Mouse (Mus musculus): ENCODE results near the gene Gcsam. TPM values are rescaled to one million over a fixed set of nuclear protein-coding genes. Genes with fewer than 3 reads are reported as not detected.

Gcsam gene
- polyA plus RNA-seq (2014; fragmentation: Nextera tagmentation; extraction: Ambion mirVana): 0.16 and 0.28 TPM in 2 replicates

DNA sequence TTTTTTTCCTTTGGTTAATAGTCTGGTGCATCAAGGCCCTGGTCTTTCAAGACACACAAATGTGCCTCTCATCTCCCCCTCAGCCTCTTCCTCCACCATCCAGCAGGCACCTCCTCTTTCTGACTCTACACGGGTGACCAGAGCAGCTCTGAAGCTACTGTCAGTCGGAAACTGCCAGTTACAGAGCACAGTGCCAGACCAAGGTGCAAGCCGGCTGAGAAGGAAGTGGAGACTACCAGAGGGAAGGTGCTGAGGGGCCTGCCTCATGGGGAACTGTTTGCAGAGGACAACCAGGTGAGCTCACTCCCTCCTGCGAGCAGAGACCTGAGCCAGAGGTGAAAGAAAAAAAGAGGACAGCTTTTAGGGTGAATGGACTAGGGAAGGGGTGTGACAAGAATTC, at the start of gene Gcsam:
Gene Gcsam (plus strand): TSS at position 114 of the 400 bp plus-strand sequence.
- no peaks in the 10 kb centered on the region for H3K27me3 ChIP-seq (ENCODE audit: control insufficient read depth, insufficient read depth, low read length)
- no peaks in the 10 kb centered on the region for H3K36me3 ChIP-seq (ENCODE audit: control insufficient read depth, insufficient read depth, low read length)
- H3K4me3 ChIP-seq (ENCODE audit: low read depth, low read length): no peak within 1 kb of the TSS
- WGBS (ENCODE audit: insufficient replicate concordance): 62% methylated on average over 4 of the region's 4 CpGs
- H3K4me2 ChIP-seq: no peak within 1 kb of the TSS
- no peak for ATAC-seq (replicated peaks; ENCODE audit: insufficient number of reproducible peaks, low FRiP score, low TSS enrichment)
- no peak within 1 kb of the TSS for H3K9ac ChIP-seq (ENCODE audit: low read depth, low read length)
- no peaks in the 10 kb centered on the region; the same call in 1 of the 2 replicates for H3K9me3 ChIP-seq (replicated peaks; ENCODE audit: control insufficient read depth, low read length)
- H3K27ac ChIP-seq (ENCODE audit: low read depth, low read length): no peak within 1 kb of the TSS
- no peaks in the 10 kb centered on the region for H3K4me1 ChIP-seq (ENCODE audit: control insufficient read depth, insufficient read depth, low read length)

GRCm38 (mm10) chr16:45561747-45562146, 48.4 kb upstream of the Gcsam start:
- no peaks in the 10 kb centered on the region for H3K4me1 ChIP-seq (ENCODE audit: control insufficient read depth, insufficient read depth, low read length)
- H3K9me3 ChIP-seq (replicated peaks; ENCODE audit: control insufficient read depth, low read length): no peaks in the 10 kb centered on the region
- ATAC-seq (replicated peaks; ENCODE audit: insufficient number of reproducible peaks, low FRiP score, low TSS enrichment): no peak
- H3K4me3 ChIP-seq (ENCODE audit: low read depth, low read length): no peak overlapping the region
- no peaks in the 10 kb centered on the region for H3K27me3 ChIP-seq (ENCODE audit: control insufficient read depth, insufficient read depth, low read length)
- H3K9ac ChIP-seq (ENCODE audit: low read depth, low read length): no peak overlapping the region
- 55% methylated on average over 3 of the region's 3 CpGs for WGBS (ENCODE audit: insufficient replicate concordance)
- no peaks in the 10 kb centered on the region for H3K36me3 ChIP-seq (ENCODE audit: control insufficient read depth, insufficient read depth, low read length)
- H3K27ac ChIP-seq (ENCODE audit: low read depth, low read length): no peak overlapping the region
- no peak overlapping the region for H3K4me2 ChIP-seq

DNA sequence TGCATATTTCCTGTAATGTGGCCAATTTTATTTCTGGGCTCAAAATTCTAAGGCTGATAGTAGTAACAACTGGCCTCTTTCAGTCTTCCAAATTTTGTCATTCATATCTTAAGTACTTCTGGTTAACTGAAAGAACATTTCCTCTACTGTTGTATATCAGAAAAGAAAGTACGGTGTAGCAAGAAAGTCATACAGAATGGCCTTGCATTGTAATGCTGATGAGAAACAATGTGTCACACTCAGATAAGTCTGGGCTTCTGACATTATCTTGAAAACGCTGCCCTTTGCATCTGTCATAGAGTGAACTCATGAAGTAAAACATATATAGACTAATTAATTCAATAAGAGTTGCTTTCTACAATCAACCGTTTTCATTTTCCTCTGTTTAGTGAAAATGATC, 37.9 kb upstream of the Gcsam start:
- Histone ChIP-seq H3K9ac (ENCODE audit: low read depth, low read length) (no peak overlapping the region), H3K4me1 (ENCODE audit: control insufficient read depth, insufficient read depth, low read length) (no peaks in the 10 kb centered on the region), H3K4me3 (ENCODE audit: low read depth, low read length) (no peak overlapping the region), H3K27me3 (ENCODE audit: control insufficient read depth, insufficient read depth, low read length) (no peaks in the 10 kb centered on the region), H3K36me3 (ENCODE audit: control insufficient read depth, insufficient read depth, low read length) (no peaks in the 10 kb centered on the region), H3K27ac (ENCODE audit: low read depth, low read length) (no peak overlapping the region), H3K4me2 (no peak overlapping the region), H3K9me3 (replicated peaks; ENCODE audit: control insufficient read depth, low read length) (no peaks in the 10 kb centered on the region)
- WGBS (ENCODE audit: insufficient replicate concordance): 51% methylated on average over 3 of the region's 3 CpGs
- ATAC-seq (replicated peaks; ENCODE audit: insufficient number of reproducible peaks, low FRiP score, low TSS enrichment): no peak

DNA sequence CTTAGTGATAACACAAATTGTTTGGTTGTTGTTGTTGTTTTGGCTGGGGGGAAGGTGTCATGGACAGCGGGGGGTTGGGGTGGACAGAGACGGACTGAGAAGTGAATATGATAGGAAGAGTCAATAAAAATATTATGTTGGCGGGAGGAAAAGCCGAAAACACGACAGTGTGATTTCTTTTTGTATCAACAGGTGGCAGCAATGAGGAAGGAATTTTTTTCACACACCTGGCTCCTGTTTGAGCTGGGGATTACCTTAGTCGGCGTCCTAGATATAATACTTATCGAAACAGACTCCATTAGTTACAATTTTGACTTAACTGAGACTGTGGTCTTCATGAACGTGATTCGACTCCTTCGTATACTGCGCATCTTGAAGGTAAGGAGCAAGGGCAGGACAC, 30.3 kb upstream of the Gcsam start:
- Histone ChIP-seq H3K27ac (ENCODE audit: low read depth, low read length) (no peak overlapping the region), H3K27me3 (ENCODE audit: control insufficient read depth, insufficient read depth, low read length) (no peaks in the 10 kb centered on the region), H3K36me3 (ENCODE audit: control insufficient read depth, insufficient read depth, low read length) (no peaks in the 10 kb centered on the region), H3K9me3 (replicated peaks; ENCODE audit: control insufficient read depth, low read length) (no peaks in the 10 kb centered on the region), H3K9ac (ENCODE audit: low read depth, low read length) (no peak overlapping the region), H3K4me2 (no peak overlapping the region), H3K4me3 (ENCODE audit: low read depth, low read length) (no peak overlapping the region), H3K4me1 (ENCODE audit: control insufficient read depth, insufficient read depth, low read length) (no peaks in the 10 kb centered on the region)
- no peak for ATAC-seq (replicated peaks; ENCODE audit: insufficient number of reproducible peaks, low FRiP score, low TSS enrichment)
- 52% methylated on average over 12 of the region's 12 CpGs for WGBS (ENCODE audit: insufficient replicate concordance)

DNA sequence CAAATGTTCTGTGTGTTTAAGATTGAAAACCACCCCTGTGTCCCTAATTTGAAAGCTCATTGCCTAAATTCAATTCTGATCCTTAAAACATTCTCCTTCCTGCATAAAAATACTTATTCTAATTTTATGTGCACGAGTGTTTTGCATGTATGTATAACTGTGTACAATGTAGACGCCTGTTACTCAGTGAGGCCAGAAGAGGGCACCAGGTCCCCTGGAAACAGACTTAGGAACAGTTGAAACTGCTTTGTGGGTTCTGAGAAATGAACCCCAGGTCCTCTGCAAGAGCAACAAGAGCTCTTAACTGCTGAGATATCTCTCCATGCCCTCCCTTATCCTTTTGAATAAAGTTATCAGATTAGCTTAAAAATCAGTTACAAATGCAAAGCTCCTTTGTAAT, 27.7 kb upstream of the Gcsam start:
- Histone ChIP-seq H3K4me1 (ENCODE audit: control insufficient read depth, insufficient read depth, low read length) (no peaks in the 10 kb centered on the region), H3K36me3 (ENCODE audit: control insufficient read depth, insufficient read depth, low read length) (no peaks in the 10 kb centered on the region), H3K4me2 (no peak overlapping the region), H3K4me3 (ENCODE audit: low read depth, low read length) (no peak overlapping the region), H3K9ac (ENCODE audit: low read depth, low read length) (no peak overlapping the region), H3K27me3 (ENCODE audit: control insufficient read depth, insufficient read depth, low read length) (no peaks in the 10 kb centered on the region), H3K9me3 (replicated peaks; ENCODE audit: control insufficient read depth, low read length) (no peaks in the 10 kb centered on the region), H3K27ac (ENCODE audit: low read depth, low read length) (no peak overlapping the region)
- ATAC-seq (replicated peaks; ENCODE audit: insufficient number of reproducible peaks, low FRiP score, low TSS enrichment): no peak
- 34% methylated on average over 2 of the region's 2 CpGs for WGBS (ENCODE audit: insufficient replicate concordance)

DNA sequence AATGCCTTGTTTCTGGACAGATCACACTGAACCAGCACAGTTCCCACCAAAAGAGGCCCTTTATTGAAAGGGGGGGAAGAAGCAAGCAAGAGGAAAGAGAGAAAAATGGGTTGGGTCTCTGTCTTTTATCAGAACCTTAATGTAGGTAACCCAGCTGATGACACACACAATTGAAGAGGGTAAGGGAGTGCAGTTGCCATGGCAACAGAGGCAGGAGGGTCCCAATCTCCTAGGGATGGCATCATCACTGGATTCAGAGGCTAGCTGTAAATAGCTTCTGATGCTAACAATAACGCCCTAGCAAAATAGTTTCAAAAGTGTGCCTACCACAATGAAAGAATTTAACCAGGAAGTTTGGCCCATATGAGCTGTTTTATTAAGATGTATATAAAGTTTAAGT, 16.5 kb upstream of the Gcsam start:
- Histone ChIP-seq H3K9me3 (replicated peaks; ENCODE audit: control insufficient read depth, low read length) (no peaks in the 10 kb centered on the region), H3K36me3 (ENCODE audit: control insufficient read depth, insufficient read depth, low read length) (no peaks in the 10 kb centered on the region), H3K27ac (ENCODE audit: low read depth, low read length) (no peak overlapping the region), H3K4me3 (ENCODE audit: low read depth, low read length) (no peak overlapping the region), H3K4me2 (no peak overlapping the region), H3K9ac (ENCODE audit: low read depth, low read length) (no peak overlapping the region), H3K4me1 (ENCODE audit: control insufficient read depth, insufficient read depth, low read length) (no peaks in the 10 kb centered on the region), H3K27me3 (ENCODE audit: control insufficient read depth, insufficient read depth, low read length) (no peaks in the 10 kb centered on the region)
- 55% methylated on average over 1 of the region's 1 CpGs for WGBS (ENCODE audit: insufficient replicate concordance)
- no peak for ATAC-seq (replicated peaks; ENCODE audit: insufficient number of reproducible peaks, low FRiP score, low TSS enrichment)

- Histone ChIP-seq H3K9me3 (replicated peaks; ENCODE audit: control insufficient read depth, low read length) (no peaks in the 10 kb centered on the region), H3K4me2 (no peak overlapping the region), H3K27me3 (ENCODE audit: control insufficient read depth, insufficient read depth, low read length) (no peaks in the 10 kb centered on the region), H3K9ac (ENCODE audit: low read depth, low read length) (no peak overlapping the region), H3K4me3 (ENCODE audit: low read depth, low read length) (no peak overlapping the region), H3K36me3 (ENCODE audit: control insufficient read depth, insufficient read depth, low read length) (no peaks in the 10 kb centered on the region), H3K27ac (ENCODE audit: low read depth, low read length) (no peak overlapping the region), H3K4me1 (ENCODE audit: control insufficient read depth, insufficient read depth, low read length) (no peaks in the 10 kb centered on the region)
- ATAC-seq (replicated peaks; ENCODE audit: insufficient number of reproducible peaks, low FRiP score, low TSS enrichment): no peak
Measured at GRCm38 (mm10) chr16:45595494-45595893, 14.7 kb upstream of the Gcsam start.

- Histone ChIP-seq H3K4me1 (ENCODE audit: control insufficient read depth, insufficient read depth, low read length) (no peaks in the 10 kb centered on the region), H3K9me3 (replicated peaks; ENCODE audit: control insufficient read depth, low read length) (no peaks in the 10 kb centered on the region; the same call in 1 of the 2 replicates), H3K27me3 (ENCODE audit: control insufficient read depth, insufficient read depth, low read length) (no peaks in the 10 kb centered on the region), H3K4me3 (ENCODE audit: low read depth, low read length) (no peak overlapping the region), H3K4me2 (no peak overlapping the region), H3K9ac (ENCODE audit: low read depth, low read length) (no peak overlapping the region), H3K27ac (ENCODE audit: low read depth, low read length) (no peak overlapping the region), H3K36me3 (ENCODE audit: control insufficient read depth, insufficient read depth, low read length) (no peaks in the 10 kb centered on the region)
- ATAC-seq (replicated peaks; ENCODE audit: insufficient number of reproducible peaks, low FRiP score, low TSS enrichment): no peak
- 47% methylated on average over 4 of the region's 4 CpGs for WGBS (ENCODE audit: insufficient replicate concordance)
Measured at GRCm38 (mm10) chr16:45608481-45608954, 1.7 kb upstream of the Gcsam start.

DNA sequence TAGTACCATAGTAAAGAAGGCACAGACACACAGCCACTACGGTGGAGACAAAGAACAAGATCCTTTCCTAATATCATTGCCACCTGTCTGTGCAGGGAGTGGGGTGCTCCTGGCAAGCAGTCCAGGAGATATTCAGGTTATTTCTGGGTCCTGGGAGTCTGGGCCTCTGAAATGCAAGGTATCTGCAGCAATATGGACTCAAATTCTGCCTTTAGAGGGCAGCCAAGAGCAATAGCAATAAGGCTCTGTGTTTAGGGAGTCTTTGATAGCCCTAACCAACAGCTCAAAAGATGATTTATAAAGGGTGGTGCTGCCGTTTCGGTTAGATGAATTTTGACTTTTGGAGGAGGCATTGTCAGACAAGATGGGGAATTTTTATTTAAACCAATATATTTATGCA, 880 bp upstream of the Gcsam start:
- Histone ChIP-seq H3K9ac (ENCODE audit: low read depth, low read length) (no peak overlapping the region), H3K4me2 (no peak overlapping the region), H3K27ac (ENCODE audit: low read depth, low read length) (no peak overlapping the region), H3K9me3 (replicated peaks; ENCODE audit: control insufficient read depth, low read length) (no peaks in the 10 kb centered on the region; the same call in 1 of the 2 replicates), H3K27me3 (ENCODE audit: control insufficient read depth, insufficient read depth, low read length) (no peaks in the 10 kb centered on the region), H3K4me1 (ENCODE audit: control insufficient read depth, insufficient read depth, low read length) (no peaks in the 10 kb centered on the region), H3K4me3 (ENCODE audit: low read depth, low read length) (no peak overlapping the region), H3K36me3 (ENCODE audit: control insufficient read depth, insufficient read depth, low read length) (no peaks in the 10 kb centered on the region)
- no peak for ATAC-seq (replicated peaks; ENCODE audit: insufficient number of reproducible peaks, low FRiP score, low TSS enrichment)
- 61% methylated on average over 3 of the region's 3 CpGs for WGBS (ENCODE audit: insufficient replicate concordance)

Data from heart, embryonic 11.5 days (tissue).